Mouse (Mus musculus) hindbrain, embryonic 12.5 days (tissue): ENCODE results near the gene Nr1h3. TPM values are rescaled to one million over a fixed set of nuclear protein-coding genes. Genes with fewer than 3 reads are reported as not detected.
A peak's percentile ranks its signal among the peaks of the same experiment; 100 is the strongest.

Experiments
- ATAC-seq: fragments of 200-750 bp; cut with Nextera tagmentation; 2 replicates; pipeline ENCODE4 v1.8.0; 2017; ENCODE audit warnings: moderate TSS enrichment; ENCODE audit not compliant: low FRiP score
- H3K27ac ChIP-seq: fragments of 300-500 bp; sonication (generic); 2 replicates; pipeline ENCODE4 v1.5.1; 2016; ENCODE audit warnings: mild to moderate bottlenecking
- H3K27me3 ChIP-seq: fragments of 300-500 bp; sonication (generic); 2 replicates; pipeline ENCODE4 v1.6.1; 2016; ENCODE audit warnings: mild to moderate bottlenecking
- H3K36me3 ChIP-seq: fragments of 300-500 bp; sonication (generic); 2 replicates; pipeline ENCODE4 v1.6.1; 2016; ENCODE audit warnings: mild to moderate bottlenecking
- H3K4me1 ChIP-seq: fragments of 300-500 bp; sonication (generic); 2 replicates; pipeline ENCODE4 v1.6.1; 2016
- H3K4me2 ChIP-seq: fragments of 300-500 bp; sonication (generic); replicated peaks from 2 replicates; pipeline ENCODE4 v1.6.1; 2016; ENCODE audit warnings: mild to moderate bottlenecking
- H3K4me3 ChIP-seq: fragments of 300-500 bp; sonication (generic); 2 replicates; pipeline ENCODE4 v1.5.1; 2016; ENCODE audit warnings: mild to moderate bottlenecking
- H3K9ac ChIP-seq: fragments of 300-500 bp; sonication (generic); 2 replicates; pipeline ENCODE4 v1.6.1; 2016; ENCODE audit warnings: mild to moderate bottlenecking, moderate library complexity
- H3K9me3 ChIP-seq: fragments of 300-500 bp; sonication (generic); replicated peaks from 2 replicates; pipeline ENCODE4 v1.6.1; 2016; ENCODE audit warnings: mild to moderate bottlenecking
- WGBS: fragments of 180-500 bp; shearing (Covaris S2); methylation state at CpG from one replicate; pipeline ENCODE4 v1.1.7; 2016; 5-methylcytosine and 5-hydroxymethylcytosine counted together
- polyA plus RNA-seq: library from polyadenylated mRNA; unstranded; fragments of >200 nt; fragmentation: Nextera tagmentation; extraction: Ambion mirVana; gene quantifications from 2 replicates; pipeline ENCODE4 v1.2.1, GENCODE M21; 2016

The Nr1h3 gene
- polyA plus RNA-seq, 1 experiment from 2014 or later, result 1.5 TPM

- Histone ChIP-seq H3K9ac (peak overlapping the region; percentile 79), H3K27ac (peak overlapping the region; percentile 90), H3K4me3 (peak overlapping the region; percentile 76), H3K27me3 (no peaks in the 10 kb centered on the region), H3K9me3 (no peaks in the 10 kb centered on the region), H3K4me1 (peaks cover 31% of the 10 kb centered on the region), H3K36me3 (peaks cover 11% of the 10 kb centered on the region), H3K4me2 (peak overlapping the region; percentile 84)
- 1% methylated on average over 80 of the region's 81 CpGs for WGBS
- peak; percentile 97 for ATAC-seq
Measured at GRCm38 (mm10) chr2:91182405-91183147, 20.1 kb downstream of the Nr1h3 start.

DNA sequence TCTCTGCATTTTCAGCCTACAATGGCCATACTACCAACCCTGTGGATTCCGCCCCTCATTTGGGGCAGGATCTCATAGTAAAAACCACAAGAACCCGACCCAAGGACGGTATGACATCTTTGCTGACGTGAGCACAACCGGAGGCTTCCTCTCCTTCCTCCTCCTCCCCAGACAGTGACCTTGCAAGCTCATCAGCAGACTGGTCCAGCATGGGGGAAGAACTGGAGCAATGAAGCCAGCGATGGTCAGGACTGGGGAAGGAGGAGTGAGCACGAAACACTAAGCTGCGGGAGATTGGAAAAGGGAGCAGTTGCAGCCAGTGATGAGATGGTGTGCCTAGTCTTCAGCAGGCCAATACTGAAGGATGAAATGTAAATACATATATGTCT, 20.6 kb downstream of the Nr1h3 start:
- Histone ChIP-seq H3K9ac (peak overlapping the region; percentile 79), H3K36me3 (peaks cover 12% of the 10 kb centered on the region), H3K4me1 (peaks cover 31% of the 10 kb centered on the region), H3K27ac (peak overlapping the region; percentile 90), H3K4me3 (peak overlapping the region; percentile 76), H3K9me3 (no peaks in the 10 kb centered on the region), H3K4me2 (peak overlapping the region; percentile 84), H3K27me3 (no peaks in the 10 kb centered on the region)
- 8% methylated on average over 8 of the region's 8 CpGs for WGBS
- ATAC-seq, result no peak

DNA sequence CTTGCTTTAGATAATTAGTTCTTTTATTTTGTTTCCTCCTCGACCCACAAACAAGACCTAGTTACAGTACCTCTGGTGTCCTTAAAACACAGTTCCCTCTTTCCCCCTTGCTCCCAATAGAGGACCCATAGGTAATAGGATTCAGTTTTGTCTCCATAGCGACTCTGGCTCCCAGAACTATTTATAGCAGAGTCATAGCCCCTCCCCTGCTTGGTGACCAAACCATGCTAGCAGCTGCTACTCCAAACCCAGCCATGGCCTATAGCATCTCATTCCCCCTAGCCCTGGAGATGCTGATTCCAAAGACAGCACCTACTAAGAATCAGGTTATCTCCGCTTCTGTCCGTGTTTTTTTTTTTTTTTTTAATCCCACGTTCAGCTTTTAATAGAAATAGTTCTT, 21.9 kb downstream of the Nr1h3 start:
- H3K27ac ChIP-seq, result no peak overlapping the region
- peaks cover 25% of the 10 kb centered on the region for H3K36me3 ChIP-seq
- no peak overlapping the region for H3K4me3 ChIP-seq
- WGBS, result 74% methylated on average over 5 of the region's 5 CpGs
- peak overlapping the region; percentile 25; the same call in 1 of the 2 replicates for H3K4me2 ChIP-seq
- peaks cover 31% of the 10 kb centered on the region for H3K4me1 ChIP-seq
- H3K9me3 ChIP-seq, result no peaks in the 10 kb centered on the region
- 0 out of 2 replicates have a peak overlapping the region, but pooled peaks have one; percentile 4 for H3K9ac ChIP-seq
- no peak for ATAC-seq
- H3K27me3 ChIP-seq, result no peaks in the 10 kb centered on the region

GRCm38 (mm10) chr2:91179825-91180224, 22.8 kb downstream of the Nr1h3 start:
- Histone ChIP-seq H3K27ac (no peak overlapping the region), H3K9ac (no peak overlapping the region), H3K9me3 (no peaks in the 10 kb centered on the region), H3K4me3 (no peak overlapping the region), H3K4me1 (peaks cover 31% of the 10 kb centered on the region), H3K27me3 (no peaks in the 10 kb centered on the region), H3K4me2 (no peak overlapping the region), H3K36me3 (peaks cover 31% of the 10 kb centered on the region)
- WGBS, result 45% methylated on average over 4 of the region's 4 CpGs
- ATAC-seq, result no peak

DNA sequence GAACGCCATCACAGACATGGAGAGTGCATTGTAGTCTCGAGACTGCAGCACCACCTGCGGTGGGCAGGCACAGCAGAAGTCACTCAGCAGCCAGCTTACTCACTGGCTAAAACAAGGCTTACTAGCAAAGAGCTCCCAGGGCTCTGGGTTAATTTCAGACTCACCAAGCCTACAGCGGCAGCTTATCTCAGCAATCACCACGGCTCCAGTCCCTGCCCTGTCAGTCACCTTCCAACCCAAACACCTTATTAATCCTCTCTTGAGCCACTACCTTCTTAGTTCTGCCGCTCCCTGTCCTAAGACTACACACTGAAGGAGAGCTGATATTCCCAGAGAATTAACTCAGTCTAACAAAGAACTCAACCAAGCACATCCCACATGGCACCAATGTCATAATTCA, 26.4 kb downstream of the Nr1h3 start:
- peaks cover 15% of the 10 kb centered on the region for H3K4me1 ChIP-seq
- no peak for ATAC-seq

GRCm38 (mm10) chr2:91175490-91175889, 27.1 kb downstream of the Nr1h3 start:
- Histone ChIP-seq H3K36me3 (peaks cover 61% of the 10 kb centered on the region), H3K4me2 (no peak overlapping the region), H3K4me1 (peaks cover 8% of the 10 kb centered on the region), H3K9ac (no peak overlapping the region), H3K27me3 (no peaks in the 10 kb centered on the region), H3K27ac (no peak overlapping the region), H3K4me3 (no peak overlapping the region), H3K9me3 (no peaks in the 10 kb centered on the region)
- no peak for ATAC-seq
- 89% methylated on average over 4 of the region's 4 CpGs for WGBS

More for the DNA sequence above, 26.4 kb downstream of the Nr1h3 start:
- Histone ChIP-seq H3K9me3 (no peaks in the 10 kb centered on the region), H3K4me2 (no peak overlapping the region), H3K9ac (no peak overlapping the region), H3K27ac (no peak overlapping the region), H3K4me3 (no peak overlapping the region), H3K27me3 (no peaks in the 10 kb centered on the region), H3K36me3 (peaks cover 59% of the 10 kb centered on the region)
- 79% methylated on average over 6 of the region's 6 CpGs for WGBS

- no peak for ATAC-seq
- WGBS, result 87% methylated on average over 25 of the region's 25 CpGs
Measured at GRCm38 (mm10) chr2:91169587-91170322, 32.9 kb downstream of the Nr1h3 start.

GRCm38 (mm10) chr2:91167629-91168028, 35.0 kb downstream of the Nr1h3 start:
- peaks cover 85% of the 10 kb centered on the region for H3K36me3 ChIP-seq
- no peak overlapping the region for H3K27ac ChIP-seq
- H3K4me2 ChIP-seq, result no peak overlapping the region
- H3K9ac ChIP-seq, result no peak overlapping the region
- H3K27me3 ChIP-seq, result no peaks in the 10 kb centered on the region
- no peak for ATAC-seq
- no peaks in the 10 kb centered on the region for H3K9me3 ChIP-seq
- 73% methylated on average over 4 of the region's 4 CpGs for WGBS
- no peaks in the 10 kb centered on the region for H3K4me1 ChIP-seq
- no peak overlapping the region for H3K4me3 ChIP-seq

More at GRCm38 (mm10) chr2:91169587-91170322, 32.9 kb downstream of the Nr1h3 start:
- no peak overlapping the region for H3K9ac ChIP-seq
- H3K27me3 ChIP-seq, result no peaks in the 10 kb centered on the region
- H3K36me3 ChIP-seq, result peaks cover 82% of the 10 kb centered on the region
- H3K9me3 ChIP-seq, result no peaks in the 10 kb centered on the region
- H3K4me2 ChIP-seq, result no peak overlapping the region
- no peaks in the 10 kb centered on the region for H3K4me1 ChIP-seq
- no peak overlapping the region for H3K27ac ChIP-seq
- H3K4me3 ChIP-seq, result no peak overlapping the region

- Histone ChIP-seq H3K27ac (no peak overlapping the region), H3K4me3 (no peak overlapping the region), H3K4me1 (no peaks in the 10 kb centered on the region), H3K9ac (no peak overlapping the region), H3K9me3 (no peaks in the 10 kb centered on the region), H3K36me3 (peaks cover 88% of the 10 kb centered on the region), H3K27me3 (no peaks in the 10 kb centered on the region), H3K4me2 (no peak overlapping the region)
- ATAC-seq, result no peak
- 93% methylated on average over 6 of the region's 6 CpGs for WGBS
Measured at GRCm38 (mm10) chr2:91164991-91165390, 37.6 kb downstream of the Nr1h3 start.

- Histone ChIP-seq H3K9ac (no peak overlapping the region), H3K4me1 (no peaks in the 10 kb centered on the region), H3K4me3 (no peak overlapping the region), H3K27ac (no peak overlapping the region), H3K9me3 (no peaks in the 10 kb centered on the region), H3K4me2 (no peak overlapping the region), H3K27me3 (no peaks in the 10 kb centered on the region), H3K36me3 (peaks cover 87% of the 10 kb centered on the region)
- 87% methylated on average over 5 of the region's 5 CpGs for WGBS
- no peak for ATAC-seq
Measured at GRCm38 (mm10) chr2:91163532-91163931, 39.1 kb downstream of the Nr1h3 start.

DNA sequence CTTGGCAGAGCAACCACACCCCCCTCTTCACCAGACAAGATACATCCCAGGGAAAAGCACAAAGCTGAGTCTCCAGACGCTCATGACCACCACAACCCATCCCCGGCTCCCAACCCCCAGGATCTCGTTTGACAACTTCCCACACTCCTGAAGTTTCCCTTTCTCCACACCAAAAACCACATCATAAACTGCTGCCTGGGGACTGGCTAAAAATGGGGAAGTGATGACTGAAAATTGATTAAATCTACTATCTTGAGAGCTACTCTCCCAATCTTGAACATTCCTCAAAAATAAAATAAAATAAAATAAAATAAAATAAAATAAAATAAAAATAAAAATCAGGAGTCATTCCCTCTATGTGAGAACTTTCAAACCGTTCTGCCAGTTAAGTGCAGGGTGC, 39.7 kb downstream of the Nr1h3 start:
- H3K4me1 ChIP-seq, result no peaks in the 10 kb centered on the region
- H3K27me3 ChIP-seq, result no peaks in the 10 kb centered on the region
- H3K9me3 ChIP-seq, result no peaks in the 10 kb centered on the region
- no peak overlapping the region for H3K4me2 ChIP-seq
- peaks cover 88% of the 10 kb centered on the region for H3K36me3 ChIP-seq
- H3K4me3 ChIP-seq, result no peak overlapping the region
- WGBS, result 91% methylated on average over 4 of the region's 4 CpGs
- no peak overlapping the region for H3K27ac ChIP-seq
- ATAC-seq, result no peak
- no peak overlapping the region for H3K9ac ChIP-seq

DNA sequence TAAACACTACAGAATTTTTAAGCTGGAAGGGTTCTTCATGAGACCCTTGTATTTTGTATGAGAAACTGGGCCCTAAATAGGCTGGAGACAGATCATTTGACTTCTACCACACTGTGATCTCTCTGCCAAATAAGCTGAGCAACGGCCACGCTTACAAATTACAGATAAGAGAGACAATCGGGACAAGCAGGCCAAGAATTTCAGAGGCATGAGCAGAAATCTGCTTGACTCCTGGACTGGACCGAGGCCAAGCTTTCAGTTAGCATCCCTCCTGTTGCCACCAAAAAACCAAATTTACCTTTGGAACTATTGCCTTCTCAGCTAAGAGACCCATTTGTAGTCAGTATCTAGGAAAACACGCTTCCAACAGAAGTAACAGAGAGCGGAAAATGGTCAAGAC, 42.0 kb downstream of the Nr1h3 start:
- Histone ChIP-seq H3K4me2 (no peak overlapping the region), H3K4me1 (no peaks in the 10 kb centered on the region), H3K27ac (no peak overlapping the region), H3K4me3 (no peak overlapping the region), H3K36me3 (peaks cover 90% of the 10 kb centered on the region), H3K27me3 (no peaks in the 10 kb centered on the region), H3K9ac (no peak overlapping the region), H3K9me3 (no peaks in the 10 kb centered on the region)
- no peak for ATAC-seq
- WGBS, result 89% methylated on average over 6 of the region's 6 CpGs
